ENCODE assay signal across 21 mouse cellular contexts in the genomic region with DNA sequence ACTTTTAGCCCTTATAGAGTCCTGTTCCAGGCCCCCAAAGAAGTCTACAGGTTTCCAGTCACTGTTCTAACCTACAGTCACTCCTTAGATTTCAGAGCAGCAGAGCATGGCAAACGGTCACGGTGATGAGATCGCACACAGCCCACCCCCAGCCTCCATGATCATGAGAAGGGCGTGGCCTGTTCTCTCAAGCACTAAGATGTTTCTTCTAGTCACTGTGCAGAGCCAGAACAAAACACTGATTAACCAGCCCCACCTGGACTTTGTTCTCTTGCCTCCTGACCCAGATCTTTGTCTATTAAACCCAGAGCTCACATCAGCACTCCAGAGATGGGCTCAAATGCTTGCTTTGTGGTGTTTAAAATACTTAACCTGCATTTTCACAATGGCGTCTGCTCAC. TPM values are rescaled to one million over a fixed set of nuclear protein-coding genes. Genes with fewer than 3 reads are reported as not detected.
DNase-seq lines count a peak whose midpoint lies in the region; ATAC-seq and TF ChIP-seq lines count a peak whose summit lies in the region.
"Had no signal": no experiment of that assay in that cellular context is flagged by ENCODE, and none has a peak within 500 bp of the region (broad histone marks: within the 10 kb centered on the region; RNA-seq: fewer than 3 reads in every experiment).

No protein-coding gene starts in this region.

- 24% methylated on average over 5 of the region's 5 CpGs for WGBS in liver, adult 2 months
- WGBS in liver, embryonic 11.5 days, result 84% methylated on average over 5 of the region's 5 CpGs
- WGBS in intestine, postnatal 0 days, result 41% methylated on average over 5 of the region's 5 CpGs
- 62% methylated on average over 5 of the region's 5 CpGs for WGBS in kidney, embryonic 16.5 days
- 79% methylated on average over 5 of the region's 5 CpGs for WGBS in stomach, embryonic 15.5 days

- no peak for TF ChIP-seq CTCF in liver, adult 2 months (IDR thresholded peaks at IDR 0.05; ENCODE audit: low read depth, low read length)
- no peak for TF ChIP-seq CTCF in intestine, postnatal 0 days (IDR thresholded peaks at IDR 0.05; ENCODE audit: low read depth)

- ATAC-seq in liver, embryonic 11.5 days (replicated peaks; ENCODE audit: low FRiP score), result no peak
- ATAC-seq in intestine, postnatal 0 days, result peak; percentile 82
- ATAC-seq in kidney, embryonic 16.5 days (ENCODE audit: low FRiP score, low TSS enrichment), result peak; percentile 83
- 0 out of 2 replicates have a peak, but pooled peaks have one; percentile 11 for ATAC-seq in stomach, embryonic 15.5 days (ENCODE audit: insufficient read depth, low FRiP score, low read depth)
- ATAC-seq: forebrain, embryonic 14.5 days had no signal

- no peaks in the 10 kb centered on the region for H3K79me2 ChIP-seq in liver, adult 2 months (ENCODE audit: control insufficient read depth, insufficient read depth, low read length)

- H3K9ac ChIP-seq in liver, adult 2 months (ENCODE audit: low read depth, low read length), result no peak overlapping the region
- no peak overlapping the region for H3K9ac ChIP-seq in liver, embryonic 11.5 days (ENCODE audit: low read depth, low read length)
- no peak overlapping the region for H3K9ac ChIP-seq in intestine, postnatal 0 days (ENCODE audit: low read depth, low read length)
- H3K9ac ChIP-seq in kidney, embryonic 16.5 days (replicated peaks; ENCODE audit: low read length), result no peak overlapping the region
- no peak overlapping the region for H3K9ac ChIP-seq in stomach, embryonic 15.5 days
- H3K9ac ChIP-seq: heart, embryonic 15.5 days; hindbrain, embryonic 12.5 days; liver, embryonic 14.5 days; neural tube, embryonic 12.5 days had no signal

- no peak overlapping the region for H3K4me2 ChIP-seq in liver, embryonic 11.5 days
- H3K4me2 ChIP-seq in intestine, postnatal 0 days (replicated peaks; ENCODE audit: low read depth), result peak overlapping the region; percentile 25; the same call in 1 of the 2 replicates
- H3K4me2 ChIP-seq in kidney, embryonic 16.5 days (replicated peaks; ENCODE audit: low read depth, low read length), result no peak overlapping the region
- no peak overlapping the region for H3K4me2 ChIP-seq in stomach, embryonic 15.5 days
- H3K4me2 ChIP-seq: heart, embryonic 15.5 days; hindbrain, embryonic 12.5 days; neural tube, embryonic 12.5 days had no signal

- H3K4me3 ChIP-seq in liver, adult 2 months (ENCODE audit: insufficient read depth, low read depth, low read length), result peak overlapping the region; percentile 39; the same call in 1 of the 2 replicates
- H3K4me3 ChIP-seq in liver, embryonic 11.5 days (ENCODE audit: low read depth, low read length), result no peak overlapping the region
- H3K4me3 ChIP-seq in intestine, postnatal 0 days (ENCODE audit: low read depth, low read length), result no peak overlapping the region
- H3K4me3 ChIP-seq in kidney, embryonic 16.5 days (ENCODE audit: low read length), result no peak overlapping the region
- H3K4me3 ChIP-seq in stomach, embryonic 15.5 days (replicated peaks), result no peak overlapping the region
- H3K4me3 ChIP-seq: erythroblast, embryonic 14.5 days; heart, embryonic 15.5 days; hindbrain, embryonic 12.5 days; neural tube, embryonic 12.5 days had no signal

- H3K36me3 ChIP-seq in liver, adult 2 months (ENCODE audit: control insufficient read depth, insufficient read depth, low read length), result no peaks in the 10 kb centered on the region
- no peaks in the 10 kb centered on the region for H3K36me3 ChIP-seq in liver, embryonic 11.5 days (ENCODE audit: control insufficient read depth, insufficient read depth, low read length)
- H3K36me3 ChIP-seq in intestine, postnatal 0 days (ENCODE audit: control insufficient read depth, insufficient read depth), result no peaks in the 10 kb centered on the region; the same call in 1 of the 2 replicates
- no peaks in the 10 kb centered on the region for H3K36me3 ChIP-seq in kidney, embryonic 16.5 days (ENCODE audit: insufficient read depth, low read length)
- no peaks in the 10 kb centered on the region for H3K36me3 ChIP-seq in stomach, embryonic 15.5 days
- H3K36me3 ChIP-seq: heart, embryonic 15.5 days; hindbrain, embryonic 12.5 days; neural tube, embryonic 12.5 days had no signal

- H3K27ac ChIP-seq in liver, adult 2 months (replicated peaks; ENCODE audit: insufficient read depth, low read depth, low read length), result peak overlapping the region; percentile 99
- no peak overlapping the region for H3K27ac ChIP-seq in liver, embryonic 11.5 days (ENCODE audit: low read depth, low read length)
- H3K27ac ChIP-seq in intestine, postnatal 0 days (ENCODE audit: low read depth, low read length), result peak overlapping the region; percentile 91
- peak overlapping the region; percentile 89 for H3K27ac ChIP-seq in kidney, embryonic 16.5 days (ENCODE audit: low read length)
- H3K27ac ChIP-seq in stomach, embryonic 15.5 days, result no peak overlapping the region
- H3K27ac ChIP-seq: heart, embryonic 15.5 days; hindbrain, embryonic 12.5 days; liver, embryonic 14.5 days; neural tube, embryonic 12.5 days had no signal

- TF ChIP-seq POLR2A in liver, adult 2 months (IDR thresholded peaks at IDR 0.05; ENCODE audit: extremely low read depth, insufficient read depth, low read length), result 0 out of 2 replicates have a peak, but pooled peaks have one; percentile 7

- no peaks in the 10 kb centered on the region for H3K27me3 ChIP-seq in liver, adult 2 months (ENCODE audit: control insufficient read depth, insufficient read depth, low read length)
- H3K27me3 ChIP-seq in liver, embryonic 11.5 days (replicated peaks; ENCODE audit: control insufficient read depth, insufficient read depth, low read length), result no peaks in the 10 kb centered on the region
- H3K27me3 ChIP-seq in intestine, postnatal 0 days (replicated peaks; ENCODE audit: control insufficient read depth, insufficient read depth, low read length), result no peaks in the 10 kb centered on the region
- H3K27me3 ChIP-seq in kidney, embryonic 16.5 days (ENCODE audit: insufficient read depth, low read length), result no peaks in the 10 kb centered on the region
- no peaks in the 10 kb centered on the region for H3K27me3 ChIP-seq in stomach, embryonic 15.5 days (replicated peaks)
- H3K27me3 ChIP-seq: heart, embryonic 15.5 days; hindbrain, embryonic 12.5 days; neural tube, embryonic 12.5 days had no signal

- no peaks in the 10 kb centered on the region for H3K9me3 ChIP-seq in liver, embryonic 11.5 days (ENCODE audit: control insufficient read depth, low read length)
- H3K9me3 ChIP-seq in intestine, postnatal 0 days (ENCODE audit: control insufficient read depth), result no peaks in the 10 kb centered on the region
- H3K9me3 ChIP-seq in kidney, embryonic 16.5 days (ENCODE audit: low read length), result no peaks in the 10 kb centered on the region
- H3K9me3 ChIP-seq in stomach, embryonic 15.5 days, result no peaks in the 10 kb centered on the region
- H3K9me3 ChIP-seq: heart, embryonic 15.5 days; hindbrain, embryonic 12.5 days; neural tube, embryonic 12.5 days had no signal

- H3K4me1 ChIP-seq in liver, adult 2 months (ENCODE audit: control insufficient read depth, insufficient read depth, low read length), result peaks cover 7% of the 10 kb centered on the region; the same call in 1 of the 2 replicates
- H3K4me1 ChIP-seq in liver, embryonic 11.5 days (replicated peaks; ENCODE audit: control insufficient read depth, insufficient read depth, low read length), result no peaks in the 10 kb centered on the region; the same call in 1 of the 2 replicates
- peaks cover 11% of the 10 kb centered on the region for H3K4me1 ChIP-seq in intestine, postnatal 0 days (replicated peaks; ENCODE audit: control insufficient read depth, insufficient read depth, low read length)
- peaks cover 45% of the 10 kb centered on the region for H3K4me1 ChIP-seq in kidney, embryonic 16.5 days (ENCODE audit: insufficient read depth, low read length)
- peaks cover 3% of the 10 kb centered on the region; the same call in 1 of the 2 replicates for H3K4me1 ChIP-seq in stomach, embryonic 15.5 days
- H3K4me1 ChIP-seq: hindbrain, embryonic 12.5 days; neural tube, embryonic 12.5 days had no signal

- peak; percentile 96 for DNase-seq in liver, adult 2 months (ENCODE audit: extremely low read depth, low read depth, low spot score)
- DNase-seq in liver, embryonic 11.5 days (ENCODE audit: low spot score), result no peak
- DNase-seq in frontal cortex, adult 2 months (ENCODE audit: extremely low spot score in 1 of 2, low spot score in 1 of 2), result no peak
- no peak for DNase-seq in spleen, postnatal 14 days (ENCODE audit: low spot score in 2 of 2)
- DNase-seq in lung, postnatal 10 days, result no peak
- DNase-seq: adrenal gland, adult 2 months; cerebellum, adult 11-12 months; heart, adult 11 months; lung, postnatal 14 days; right cerebral cortex, postnatal 14 days had no signal

RNA-seq across cellular contexts. Expression of gene Parva, which starts 53.3 kb away (rescaled TPM):
- total RNA-seq in liver, adult 2 months (2014; rRNA removed), result 18.8 and 24.4 TPM in 2 replicates
- polyA plus RNA-seq in liver, adult 2 months (2012; rRNA removed), result 27.2 and 34.5 TPM in 2 replicates
- 24.3 and 28.8 TPM in 2 replicates for polyA plus RNA-seq in liver, embryonic 11.5 days (2014; fragmentation: Nextera tagmentation; extraction: Ambion mirVana)
- polyA plus RNA-seq in intestine, postnatal 0 days (2015; fragmentation: Nextera tagmentation; extraction: Ambion mirVana), result 37.4 and 40.1 TPM in 2 replicates
- 120 and 126 TPM in 2 replicates for polyA plus RNA-seq in kidney, embryonic 16.5 days (2015; fragmentation: Nextera tagmentation; extraction: Ambion mirVana)
- polyA plus RNA-seq in stomach, embryonic 15.5 days (2015; fragmentation: Nextera tagmentation; extraction: Ambion mirVana), result 101 and 108 TPM in 2 replicates
- 40.7 and 43.7 TPM in 2 replicates for polyA plus RNA-seq in frontal cortex, adult 2 months (2012; rRNA removed)
- total RNA-seq: megakaryocyte-erythroid progenitor cell, adult 5-6 weeks; monocyte, adult 5-6 weeks had no signal

Comparison
In these comparisons a context has a peak if more than half of its experiments do, and no peak if none do; other contexts are left out.
1. H3K27ac ChIP-seq: peak in liver, adult 2 months (single experiment), intestine, postnatal 0 days (single experiment) and kidney, embryonic 16.5 days (single experiment); none in liver, embryonic 11.5 days (single experiment) and stomach, embryonic 15.5 days (single experiment).